Mouse (Mus musculus) midbrain, postnatal 0 days (tissue): Measurements from ENCODE around the gene Dlgap4. TPM values are rescaled to one million over a fixed set of nuclear protein-coding genes. Genes with fewer than 3 reads are reported as not detected.

ENCODE experiments used
- ATAC-seq: fragments of 200-750 bp; cut with Nextera tagmentation; 2 replicates; pipeline ENCODE4 v1.8.0; 2017; ENCODE audit warnings: moderate number of reproducible peaks, mild to moderate bottlenecking, moderate TSS enrichment, moderate library complexity; ENCODE audit not compliant: low FRiP score
- DNase-seq: peaks from one replicate; pipeline ENCODE4 v3.0.0-alpha.2; 2015; ENCODE audit warnings: low spot score
- H3K27ac ChIP-seq: fragments of 300-500 bp; sonication (generic); 2 replicates; pipeline ENCODE4 v1.5.1; 2014; ENCODE audit warnings: low read depth, mild to moderate bottlenecking, low read length, mixed read lengths
- H3K27me3 ChIP-seq: fragments of 300-500 bp; sonication (generic); 2 replicates; pipeline ENCODE4 v1.6.1; 2014; ENCODE audit warnings: low read length, control low read depth, mixed read lengths; ENCODE audit not compliant: insufficient read depth
- H3K36me3 ChIP-seq: fragments of 300-500 bp; sonication (generic); 2 replicates; pipeline ENCODE4 v1.6.1; 2014; ENCODE audit warnings: low read length, control low read depth, mixed read lengths; ENCODE audit not compliant: insufficient read depth
- H3K4me1 ChIP-seq: fragments of 300-500 bp; sonication (generic); 2 replicates; pipeline ENCODE4 v1.6.1; 2014; ENCODE audit warnings: mild to moderate bottlenecking, control low read depth, antibody characterized with exemption, low read length, mixed read lengths; ENCODE audit not compliant: insufficient read depth
- H3K4me2 ChIP-seq: fragments of 300-500 bp; sonication (generic); 2 replicates; pipeline ENCODE4 v1.6.1; 2014; ENCODE audit warnings: low read depth, mild to moderate bottlenecking, low read length, mixed read lengths; ENCODE audit not compliant: poor library complexity, severe bottlenecking
- H3K4me3 ChIP-seq: fragments of 300-500 bp; sonication (generic); 2 replicates; pipeline ENCODE4 v1.5.1; 2014; ENCODE audit warnings: low read depth, mild to moderate bottlenecking, low read length, moderate library complexity
- H3K9ac ChIP-seq: fragments of 300-500 bp; sonication (generic); replicated peaks from 2 replicates; pipeline ENCODE4 v1.6.1; 2014; ENCODE audit warnings: mild to moderate bottlenecking, low read length, moderate library complexity, mixed read lengths; ENCODE audit not compliant: poor library complexity, severe bottlenecking
- H3K9me3 ChIP-seq: fragments of 300-500 bp; sonication (generic); 2 replicates; pipeline ENCODE4 v1.6.1; 2016; ENCODE audit warnings: low read length, control low read depth
- CTCF ChIP-seq: IDR thresholded peaks from 2 replicates; pipeline ENCODE4 v1.5.1; 2016; ENCODE audit warnings: antibody characterized with exemption, mild to moderate bottlenecking
- WGBS: fragments of 180-500 bp; shearing (Covaris S2); extraction: QIAGEN DNeasy Blood & Tissue Kit; methylation state at CpG from one replicate; pipeline ENCODE4 v1.1.7; 2014; 5-methylcytosine and 5-hydroxymethylcytosine counted together
- polyA plus RNA-seq: library from polyadenylated mRNA; unstranded; fragments of >200 nt; fragmentation: Nextera tagmentation; extraction: Ambion mirVana; gene quantifications from 2 replicates; pipeline ENCODE4 v1.2.1, GENCODE M21; 2015
- total RNA-seq: library from RNA; depleted of rRNA; stranded (reverse); fragments of >200 nt; gene quantifications from 2 replicates; pipeline ENCODE4 v1.2.3, GENCODE M21; 2014; rRNA removed

Dlgap4 gene
- total and polyA plus RNA-seq, 2 experiments from 2014 or later = 240 to 246 TPM

DNA sequence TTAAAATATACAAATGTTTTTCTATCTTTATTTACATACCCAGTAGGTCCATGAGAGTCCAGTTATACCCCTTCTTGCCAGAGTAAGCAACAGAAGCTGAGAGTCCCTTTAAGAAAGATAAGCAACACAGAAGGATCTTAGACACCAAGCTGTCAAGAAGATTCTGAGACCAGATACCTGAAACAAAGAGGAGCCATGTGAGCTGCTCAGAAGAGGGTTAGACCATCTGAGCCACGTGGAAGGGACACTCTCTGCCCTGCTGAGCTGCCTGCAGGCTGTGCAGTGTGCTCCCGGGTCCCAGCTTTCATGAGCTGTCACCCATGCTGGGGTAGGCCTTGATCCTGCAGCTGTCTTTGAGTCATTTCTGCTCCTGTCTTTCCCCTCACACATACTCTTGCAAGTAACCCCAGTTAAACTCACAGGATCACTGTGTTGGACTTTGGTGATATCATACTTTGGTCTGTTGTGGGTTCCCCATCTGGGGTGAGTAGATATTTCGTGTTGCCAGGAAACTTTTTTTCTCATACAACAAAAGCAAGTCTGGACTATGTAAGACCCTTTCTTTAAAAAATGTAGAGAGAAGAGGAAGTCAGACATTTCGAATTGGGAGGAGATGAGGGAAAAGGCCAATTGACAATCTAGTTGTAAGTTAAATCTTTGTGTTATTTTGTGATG is 190.3 kb downstream of the Dlgap4 start:
- 55% methylated on average over 4 of the region's 4 CpGs for WGBS
- Histone ChIP-seq H3K9ac (no peak overlapping the region), H3K4me2 (no peak overlapping the region), H3K27me3 (no peaks in the 10 kb centered on the region), H3K4me1 (no peaks in the 10 kb centered on the region), H3K4me3 (no peak overlapping the region), H3K36me3 (no peaks in the 10 kb centered on the region), H3K27ac (no peak overlapping the region), H3K9me3 (no peaks in the 10 kb centered on the region)
- ATAC-seq (no peak), DNase-seq (no peak)
- TF ChIP-seq CTCF = no peak

GRCm38 (mm10) chr2:156804589-156804988 is 191.1 kb downstream of the Dlgap4 start:
- no peak overlapping the region for H3K27ac ChIP-seq
- H3K9me3 ChIP-seq = no peaks in the 10 kb centered on the region
- DNase-seq (no peak), ATAC-seq (no peak)
- no peak overlapping the region for H3K4me3 ChIP-seq
- no peak overlapping the region for H3K4me2 ChIP-seq
- no peaks in the 10 kb centered on the region for H3K27me3 ChIP-seq
- H3K9ac ChIP-seq = no peak overlapping the region
- H3K36me3 ChIP-seq = no peaks in the 10 kb centered on the region
- TF ChIP-seq CTCF = no peak
- no peaks in the 10 kb centered on the region for H3K4me1 ChIP-seq
- 90% methylated on average over 4 of the region's 4 CpGs for WGBS

DNA sequence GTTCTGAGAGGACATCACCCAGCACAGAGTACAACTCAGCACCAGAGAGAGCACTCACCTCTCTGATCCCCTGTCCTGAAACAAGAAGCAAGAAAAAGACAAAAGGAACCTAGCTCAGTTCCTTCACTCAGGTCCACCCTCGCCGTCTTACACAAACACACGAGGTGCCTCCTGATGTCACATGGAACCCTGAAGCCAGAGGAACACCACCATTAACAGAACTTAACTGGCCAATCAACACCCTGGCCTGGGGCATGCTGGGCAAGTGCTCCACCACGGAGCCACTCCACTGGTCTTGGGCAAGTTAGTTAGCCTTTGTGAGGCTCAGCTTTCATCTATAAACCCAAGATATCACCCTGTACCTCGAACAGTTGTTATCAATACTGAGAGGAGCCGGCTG is 193.4 kb downstream of the Dlgap4 start:
- H3K4me2 ChIP-seq = no peak overlapping the region
- H3K36me3 ChIP-seq = no peaks in the 10 kb centered on the region
- no peak overlapping the region for H3K4me3 ChIP-seq
- DNase-seq = no peak
- no peak overlapping the region for H3K27ac ChIP-seq
- H3K9me3 ChIP-seq = no peaks in the 10 kb centered on the region
- H3K27me3 ChIP-seq = no peaks in the 10 kb centered on the region
- H3K4me1 ChIP-seq = no peaks in the 10 kb centered on the region
- no peak for ATAC-seq
- H3K9ac ChIP-seq = no peak overlapping the region
- TF ChIP-seq CTCF = no peak
- 76% methylated on average over 6 of the region's 6 CpGs for WGBS

GRCm38 (mm10) chr2:156809579-156809978 is 196.1 kb downstream of the Dlgap4 start:
- H3K36me3 ChIP-seq = no peaks in the 10 kb centered on the region
- no peak for ATAC-seq
- TF ChIP-seq CTCF = peak; percentile 91

DNA sequence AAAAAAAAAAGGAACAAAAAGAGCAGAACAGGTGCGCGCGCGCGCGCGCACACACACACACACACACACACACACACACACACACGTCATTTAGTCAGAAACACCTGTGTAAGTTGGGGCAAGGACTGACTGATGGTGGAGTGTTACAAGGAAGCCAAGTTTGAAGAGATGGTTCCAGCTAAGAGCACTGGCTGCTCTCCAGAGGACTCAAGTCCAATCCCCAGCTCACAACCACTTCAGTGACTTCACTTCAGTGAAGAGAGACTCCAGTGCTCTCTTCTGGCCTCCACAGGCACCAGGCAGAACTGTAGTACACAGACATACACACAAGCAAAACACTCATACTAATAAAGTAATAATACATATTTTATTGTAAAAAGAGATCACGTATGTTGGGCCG is 197.2 kb downstream of the Dlgap4 start:
- WGBS = 97% methylated on average over 10 of the region's 10 CpGs
- no peak overlapping the region for H3K4me3 ChIP-seq
- H3K9ac ChIP-seq = no peak overlapping the region
- no peaks in the 10 kb centered on the region for H3K4me1 ChIP-seq
- H3K36me3 ChIP-seq = no peaks in the 10 kb centered on the region
- H3K4me2 ChIP-seq = no peak overlapping the region
- H3K27ac ChIP-seq = no peak overlapping the region
- H3K27me3 ChIP-seq = no peaks in the 10 kb centered on the region
- DNase-seq (no peak), ATAC-seq (no peak)
- no peak for TF ChIP-seq CTCF
- H3K9me3 ChIP-seq = no peaks in the 10 kb centered on the region

More at GRCm38 (mm10) chr2:156809579-156809978, 196.1 kb downstream of the Dlgap4 start:
- no peak overlapping the region for H3K4me2 ChIP-seq
- H3K4me3 ChIP-seq = no peak overlapping the region
- WGBS = 52% methylated on average over 2 of the region's 2 CpGs
- DNase-seq = peak; percentile 86
- no peaks in the 10 kb centered on the region for H3K9me3 ChIP-seq
- no peaks in the 10 kb centered on the region for H3K4me1 ChIP-seq
- H3K9ac ChIP-seq = no peak overlapping the region
- no peaks in the 10 kb centered on the region for H3K27me3 ChIP-seq
- no peak overlapping the region for H3K27ac ChIP-seq

DNA sequence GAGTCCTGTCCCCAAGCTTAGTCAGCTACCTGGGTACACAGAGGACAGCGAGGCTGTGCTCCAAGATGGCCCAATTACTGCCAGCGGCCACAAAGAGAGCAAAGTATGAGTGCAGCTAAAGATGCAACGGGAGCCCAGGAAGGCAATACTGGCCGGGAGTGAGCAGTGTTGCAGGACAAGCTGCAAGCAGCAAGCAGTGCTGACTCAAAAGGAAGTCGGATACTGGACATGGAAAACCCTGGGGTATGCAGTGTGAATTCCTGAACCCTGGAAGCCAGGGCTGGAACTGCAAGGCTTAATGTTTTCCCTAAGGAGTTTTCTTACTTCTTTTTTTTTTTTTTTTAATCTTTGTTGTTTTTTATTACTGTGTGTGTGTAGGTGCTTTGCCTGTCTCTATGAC is 198.1 kb downstream of the Dlgap4 start:
- WGBS = 64% methylated on average over 5 of the region's 5 CpGs
- no peaks in the 10 kb centered on the region for H3K27me3 ChIP-seq
- no peaks in the 10 kb centered on the region for H3K36me3 ChIP-seq
- TF ChIP-seq CTCF = no peak
- no peak overlapping the region for H3K9ac ChIP-seq
- no peak overlapping the region for H3K27ac ChIP-seq
- H3K4me1 ChIP-seq = no peaks in the 10 kb centered on the region
- DNase-seq (no peak), ATAC-seq (no peak)
- H3K9me3 ChIP-seq = no peaks in the 10 kb centered on the region
- H3K4me2 ChIP-seq = no peak overlapping the region
- no peak overlapping the region for H3K4me3 ChIP-seq

Other genes with a start within 250 kb of the Dlgap4 start
- gene Epb41l1, start 192.8 kb upstream of the Dlgap4 start, total RNA-seq = 261 and 263 TPM in 2 replicates
- gene Epb41l1, start 192.8 kb upstream of the Dlgap4 start, polyA plus RNA-seq = 12.7 and 12.9 TPM in 2 replicates
- 49.1 and 53.5 TPM in 2 replicates for gene Aar2, start 66.1 kb upstream of the Dlgap4 start, total RNA-seq
- gene Aar2, start 66.1 kb upstream of the Dlgap4 start, polyA plus RNA-seq = 42.0 and 44.5 TPM in 2 replicates
- gene Myl9, start 161.7 kb downstream of the Dlgap4 start, total RNA-seq = 27.4 and 30.7 TPM in 2 replicates
- 33.8 and 38.4 TPM in 2 replicates for gene Myl9, start 161.7 kb downstream of the Dlgap4 start, polyA plus RNA-seq
- gene Tgif2, start 226.3 kb downstream of the Dlgap4 start, total RNA-seq = 8.6 and 10.8 TPM in 2 replicates
- 6.9 and 8.2 TPM in 2 replicates for gene Tgif2, start 226.3 kb downstream of the Dlgap4 start, polyA plus RNA-seq
- 0.94 and 0.99 TPM in 2 replicates for gene 4930518I15Rik, start 244.2 kb downstream of the Dlgap4 start, total RNA-seq
- gene 4930518I15Rik, start 244.2 kb downstream of the Dlgap4 start, polyA plus RNA-seq = 2.8 and 2.9 TPM in 2 replicates
- gene Rab5if, start 249.4 kb downstream of the Dlgap4 start, total RNA-seq = 115 and 137 TPM in 2 replicates
- gene Rab5if, start 249.4 kb downstream of the Dlgap4 start, polyA plus RNA-seq = 149 and 155 TPM in 2 replicates